Mouse (Mus musculus) limb, embryonic 14.5 days (tissue): ENCODE data around the gene Socs2. TPM values are rescaled to one million over a fixed set of nuclear protein-coding genes. Genes with fewer than 3 reads are reported as not detected.

Experiments used
- ATAC-seq: fragments of 200-750 bp; cut with Nextera tagmentation; 2 replicates; pipeline ENCODE4 v1.8.0; 2017; ENCODE audit warnings: low read depth, moderate number of reproducible peaks, moderate TSS enrichment; ENCODE audit not compliant: low FRiP score
- DNase-seq: peaks from one replicate; pipeline ENCODE4 v3.0.0-alpha.2; 2015; ENCODE audit warnings: low spot score
- H3K27ac ChIP-seq: fragments of 300-500 bp; sonication (generic); replicated peaks from 2 replicates; pipeline ENCODE4 v1.5.1; 2014; ENCODE audit warnings: low read depth, mild to moderate bottlenecking, low read length, moderate library complexity, mixed read lengths
- H3K27me3 ChIP-seq: fragments of 300-500 bp; sonication (generic); 2 replicates; pipeline ENCODE4 v1.6.1; 2014; ENCODE audit warnings: low read length, mixed read lengths; ENCODE audit not compliant: control insufficient read depth, insufficient read depth
- H3K36me3 ChIP-seq: fragments of 300-500 bp; sonication (generic); 2 replicates; pipeline ENCODE4 v1.6.1; 2014; ENCODE audit warnings: mild to moderate bottlenecking, low read length, moderate library complexity, mixed read lengths; ENCODE audit not compliant: control insufficient read depth, insufficient read depth
- H3K4me1 ChIP-seq: fragments of 300-500 bp; sonication (generic); 2 replicates; pipeline ENCODE4 v1.6.1; 2014; ENCODE audit warnings: antibody characterized with exemption, low read length, mixed read lengths; ENCODE audit not compliant: control insufficient read depth, insufficient read depth
- H3K4me2 ChIP-seq: fragments of 300-500 bp; sonication (generic); replicated peaks from 2 replicates; pipeline ENCODE4 v1.6.1; 2014; ENCODE audit warnings: low read depth, mild to moderate bottlenecking, low read length, moderate library complexity; ENCODE audit not compliant: severe bottlenecking
- H3K4me3 ChIP-seq: fragments of 300-500 bp; sonication (generic); replicated peaks from 2 replicates; pipeline ENCODE4 v1.5.1; 2014; ENCODE audit warnings: low read length
- H3K9ac ChIP-seq: fragments of 300-500 bp; sonication (generic); 2 replicates; pipeline ENCODE4 v1.6.1; 2014; ENCODE audit warnings: mild to moderate bottlenecking, low read depth, low read length, moderate library complexity; ENCODE audit not compliant: severe bottlenecking
- H3K9me3 ChIP-seq: fragments of 300-500 bp; sonication (generic); 2 replicates; pipeline ENCODE4 v1.6.1; 2016; ENCODE audit warnings: low read length; ENCODE audit not compliant: control insufficient read depth
- POLR2A ChIP-seq: fragments of 200-500 bp; IDR thresholded peaks from 2 replicates; pipeline ENCODE4 v1.8.0; 2012; ENCODE audit warnings: inconsistent platforms, mild to moderate bottlenecking, moderate library complexity, borderline replicate concordance; ENCODE audit not compliant: insufficient read depth, insufficient read length; ENCODE audit errors: extremely low read depth
- WGBS: fragments of 180-500 bp; shearing (Covaris S2); extraction: QIAGEN DNeasy Blood & Tissue Kit; methylation state at CpG from one replicate; pipeline ENCODE4 v1.1.7; 2014; 5-methylcytosine and 5-hydroxymethylcytosine counted together
- polyA plus RNA-seq, 2 experiments: library from polyadenylated mRNA; depleted of rRNA in 1 of 2; stranded (reverse) in 1 of 2; unstranded in 1 of 2; fragments of >200 nt; fragmentation: Nextera tagmentation in 1 of 2; extraction: Ambion mirVana in 1 of 2; gene quantifications; 2 replicates each; pipeline versions ENCODE4 v1.2.1 to v1.2.3; 2012 to 2014

Gene Socs2
- 23.2 and 32.8 TPM in 2 replicates for polyA plus RNA-seq (2012; rRNA removed)
- polyA plus RNA-seq (2014; fragmentation: Nextera tagmentation; extraction: Ambion mirVana), result 54.0 and 54.7 TPM in 2 replicates

- 0 out of 2 replicates have a peak, but pooled peaks cover 3% of the 10 kb centered on the region for H3K27me3 ChIP-seq
- H3K9me3 ChIP-seq, result no peaks in the 10 kb centered on the region
- no peaks in the 10 kb centered on the region for H3K36me3 ChIP-seq
- ATAC-seq (peak; percentile 87), DNase-seq (peak; percentile 91)
- H3K9ac ChIP-seq, result peak within 1 kb of the TSS; percentile 71
- peak within 1 kb of the TSS; percentile 81 for H3K4me3 ChIP-seq
- H3K27ac ChIP-seq, result peak within 1 kb of the TSS; percentile 85
- 0 out of 2 replicates have a peak, but pooled peaks have one; percentile 42 for TF ChIP-seq POLR2A
- peak within 1 kb of the TSS; percentile 98 for H3K4me2 ChIP-seq
- H3K4me1 ChIP-seq, result peaks cover 8% of the 10 kb centered on the region; the same call in 1 of the 2 replicates
- WGBS, result 0% methylated on average over 50 of the region's 66 CpGs
These were observed at the start of gene Socs2 for GRCm38 (mm10) chr10:95416685-95417495. TSS of gene Socs2 (minus strand) at chr10:95417180.

- Histone ChIP-seq H3K4me1 (no peaks in the 10 kb centered on the region), H3K36me3 (no peaks in the 10 kb centered on the region), H3K4me3 (no peak overlapping the region), H3K9ac (no peak overlapping the region), H3K27ac (no peak overlapping the region), H3K9me3 (no peaks in the 10 kb centered on the region), H3K4me2 (no peak overlapping the region), H3K27me3 (no peaks in the 10 kb centered on the region)
- ATAC-seq (peak; percentile 12; the same call in 1 of the 2 replicates), DNase-seq (no peak)
- 43% methylated on average over 4 of the region's 4 CpGs for WGBS
- no peak for TF ChIP-seq POLR2A
These were observed 48.5 kb upstream of the Socs2 start for GRCm38 (mm10) chr10:95465485-95465896.

GRCm38 (mm10) chr10:95464527-95464926 lies 47.5 kb upstream of the Socs2 start:
- Histone ChIP-seq H3K4me2 (no peak overlapping the region), H3K4me3 (no peak overlapping the region), H3K27me3 (no peaks in the 10 kb centered on the region), H3K9ac (no peak overlapping the region), H3K9me3 (no peaks in the 10 kb centered on the region), H3K27ac (no peak overlapping the region), H3K36me3 (no peaks in the 10 kb centered on the region), H3K4me1 (no peaks in the 10 kb centered on the region)
- ATAC-seq (no peak), DNase-seq (no peak)
- TF ChIP-seq POLR2A, result no peak
- WGBS, result 53% methylated on average over 6 of the region's 6 CpGs

GRCm38 (mm10) chr10:95462231-95462630 lies 45.3 kb upstream of the Socs2 start:
- DNase-seq (no peak), ATAC-seq (no peak)
- Histone ChIP-seq H3K4me2 (no peak overlapping the region), H3K4me1 (no peaks in the 10 kb centered on the region), H3K27me3 (no peaks in the 10 kb centered on the region), H3K9me3 (no peaks in the 10 kb centered on the region), H3K36me3 (no peaks in the 10 kb centered on the region), H3K27ac (no peak overlapping the region), H3K4me3 (no peak overlapping the region), H3K9ac (no peak overlapping the region)
- TF ChIP-seq POLR2A, result no peak
- 84% methylated on average over 1 of the region's 1 CpGs for WGBS

- 73% methylated on average over 4 of the region's 4 CpGs for WGBS
- DNase-seq, result no peak
- H3K4me2 ChIP-seq, result no peak overlapping the region
- no peaks in the 10 kb centered on the region for H3K36me3 ChIP-seq
- TF ChIP-seq POLR2A, result no peak
- H3K27ac ChIP-seq, result no peak overlapping the region
- H3K4me3 ChIP-seq, result no peak overlapping the region
- no peaks in the 10 kb centered on the region for H3K4me1 ChIP-seq
- no peak overlapping the region for H3K9ac ChIP-seq
- no peaks in the 10 kb centered on the region for H3K27me3 ChIP-seq
- no peaks in the 10 kb centered on the region for H3K9me3 ChIP-seq
- ATAC-seq, result no peak
These were observed 44.1 kb upstream of the Socs2 start for GRCm38 (mm10) chr10:95461053-95461553.
